Mouse (Mus musculus) midbrain, postnatal 0 days (tissue): ENCODE results near the gene Rbm34. TPM values are rescaled to one million over a fixed set of nuclear protein-coding genes. Genes with fewer than 3 reads are reported as not detected.
"Not testable (repeated sequence)": the region's sequence is repeated elsewhere in the genome, so short reads cannot be mapped to it uniquely, and the experiment has no call there.

ENCODE experiments used
- ATAC-seq: fragments of 200-750 bp; cut with Nextera tagmentation; 2 replicates; pipeline ENCODE4 v1.8.0; 2017; ENCODE audit warnings: moderate number of reproducible peaks, mild to moderate bottlenecking, moderate TSS enrichment, moderate library complexity; ENCODE audit not compliant: low FRiP score
- DNase-seq: peaks from one replicate; pipeline ENCODE4 v3.0.0-alpha.2; 2015; ENCODE audit warnings: low spot score
- H3K27ac ChIP-seq: fragments of 300-500 bp; sonication (generic); 2 replicates; pipeline ENCODE4 v1.5.1; 2014; ENCODE audit warnings: low read depth, mild to moderate bottlenecking, low read length, mixed read lengths
- H3K27me3 ChIP-seq: fragments of 300-500 bp; sonication (generic); 2 replicates; pipeline ENCODE4 v1.6.1; 2014; ENCODE audit warnings: low read length, control low read depth, mixed read lengths; ENCODE audit not compliant: insufficient read depth
- H3K36me3 ChIP-seq: fragments of 300-500 bp; sonication (generic); 2 replicates; pipeline ENCODE4 v1.6.1; 2014; ENCODE audit warnings: low read length, control low read depth, mixed read lengths; ENCODE audit not compliant: insufficient read depth
- H3K4me1 ChIP-seq: fragments of 300-500 bp; sonication (generic); 2 replicates; pipeline ENCODE4 v1.6.1; 2014; ENCODE audit warnings: mild to moderate bottlenecking, control low read depth, antibody characterized with exemption, low read length, mixed read lengths; ENCODE audit not compliant: insufficient read depth
- H3K4me2 ChIP-seq: fragments of 300-500 bp; sonication (generic); 2 replicates; pipeline ENCODE4 v1.6.1; 2014; ENCODE audit warnings: low read depth, mild to moderate bottlenecking, low read length, mixed read lengths; ENCODE audit not compliant: poor library complexity, severe bottlenecking
- H3K4me3 ChIP-seq: fragments of 300-500 bp; sonication (generic); 2 replicates; pipeline ENCODE4 v1.5.1; 2014; ENCODE audit warnings: low read depth, mild to moderate bottlenecking, low read length, moderate library complexity
- H3K9ac ChIP-seq: fragments of 300-500 bp; sonication (generic); replicated peaks from 2 replicates; pipeline ENCODE4 v1.6.1; 2014; ENCODE audit warnings: mild to moderate bottlenecking, low read length, moderate library complexity, mixed read lengths; ENCODE audit not compliant: poor library complexity, severe bottlenecking
- H3K9me3 ChIP-seq: fragments of 300-500 bp; sonication (generic); 2 replicates; pipeline ENCODE4 v1.6.1; 2016; ENCODE audit warnings: low read length, control low read depth
- CTCF ChIP-seq: IDR thresholded peaks from 2 replicates; pipeline ENCODE4 v1.5.1; 2016; ENCODE audit warnings: antibody characterized with exemption, mild to moderate bottlenecking
- WGBS: fragments of 180-500 bp; shearing (Covaris S2); extraction: QIAGEN DNeasy Blood & Tissue Kit; methylation state at CpG from one replicate; pipeline ENCODE4 v1.1.7; 2014; 5-methylcytosine and 5-hydroxymethylcytosine counted together
- polyA plus RNA-seq: library from polyadenylated mRNA; unstranded; fragments of >200 nt; fragmentation: Nextera tagmentation; extraction: Ambion mirVana; gene quantifications from 2 replicates; pipeline ENCODE4 v1.2.1, GENCODE M21; 2015
- total RNA-seq: library from RNA; depleted of rRNA; stranded (reverse); fragments of >200 nt; gene quantifications from 2 replicates; pipeline ENCODE4 v1.2.3, GENCODE M21; 2014

Gene Rbm34
- total and polyA plus RNA-seq, 2 experiments from 2014 or later = 16.2 to 32.7 TPM

DNA sequence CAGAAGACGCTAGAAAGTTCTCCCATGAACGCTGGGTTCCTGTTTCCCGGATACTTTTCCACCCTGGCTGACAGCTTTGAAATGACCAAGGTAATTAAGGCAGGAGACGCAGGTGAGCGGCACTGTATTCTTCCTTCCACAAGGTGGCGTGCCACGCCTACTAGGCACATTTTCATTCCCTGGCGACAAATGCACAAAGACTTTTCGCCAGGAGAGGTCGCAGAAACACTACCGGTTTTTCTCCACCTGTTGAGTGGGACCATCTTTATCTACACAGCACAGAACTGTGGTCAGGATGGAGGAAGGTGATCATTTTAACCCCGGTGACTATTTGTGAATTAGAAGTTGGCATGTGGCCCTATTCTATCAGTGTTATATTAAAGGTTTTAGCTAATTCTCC, 15.6 kb upstream of the Rbm34 start:
- H3K4me1 ChIP-seq = no peaks in the 10 kb centered on the region
- peak; percentile 100 for TF ChIP-seq CTCF
- H3K36me3 ChIP-seq = no peaks in the 10 kb centered on the region
- ATAC-seq (0 out of 2 replicates have a peak, but pooled peaks have one; percentile 31), DNase-seq (peak; percentile 91)
- H3K27ac ChIP-seq = no peak overlapping the region
- no peaks in the 10 kb centered on the region for H3K27me3 ChIP-seq
- H3K4me3 ChIP-seq = no peak overlapping the region
- no peak overlapping the region for H3K9ac ChIP-seq
- no peak overlapping the region for H3K4me2 ChIP-seq
- H3K9me3 ChIP-seq = no peaks in the 10 kb centered on the region
- 3% methylated on average over 12 of the region's 12 CpGs for WGBS

- ATAC-seq = no peak
- Histone ChIP-seq H3K27ac (no peak overlapping the region), H3K27me3 (peaks cover 9% of the 10 kb centered on the region), H3K4me3 (no peak overlapping the region), H3K9ac (no peak overlapping the region), H3K4me2 (no peak overlapping the region), H3K4me1 (no peaks in the 10 kb centered on the region), H3K9me3 (no peaks in the 10 kb centered on the region), H3K36me3 (no peaks in the 10 kb centered on the region)
- WGBS = 75% methylated on average over 5 of the region's 5 CpGs
- DNase-seq = no peak
- no peak for TF ChIP-seq CTCF
These were observed 9.2 kb upstream of the Rbm34 start for GRCm38 (mm10) chr8:126980046-126980445.

- Histone ChIP-seq H3K9me3 (no peaks in the 10 kb centered on the region), H3K36me3 (no peaks in the 10 kb centered on the region), H3K27me3 (peaks cover 9% of the 10 kb centered on the region), H3K4me2 (peak overlapping the region; percentile 19), H3K4me1 (no peaks in the 10 kb centered on the region), H3K9ac (no peak overlapping the region), H3K27ac (no peak overlapping the region), H3K4me3 (peak overlapping the region; percentile 18; the same call in 1 of the 2 replicates)
- no peak for TF ChIP-seq CTCF
- DNase-seq (no peak), ATAC-seq (no peak)
- WGBS = 27% methylated on average over 27 of the region's 27 CpGs
These were observed 8.4 kb upstream of the Rbm34 start for GRCm38 (mm10) chr8:126979091-126979920.

DNA sequence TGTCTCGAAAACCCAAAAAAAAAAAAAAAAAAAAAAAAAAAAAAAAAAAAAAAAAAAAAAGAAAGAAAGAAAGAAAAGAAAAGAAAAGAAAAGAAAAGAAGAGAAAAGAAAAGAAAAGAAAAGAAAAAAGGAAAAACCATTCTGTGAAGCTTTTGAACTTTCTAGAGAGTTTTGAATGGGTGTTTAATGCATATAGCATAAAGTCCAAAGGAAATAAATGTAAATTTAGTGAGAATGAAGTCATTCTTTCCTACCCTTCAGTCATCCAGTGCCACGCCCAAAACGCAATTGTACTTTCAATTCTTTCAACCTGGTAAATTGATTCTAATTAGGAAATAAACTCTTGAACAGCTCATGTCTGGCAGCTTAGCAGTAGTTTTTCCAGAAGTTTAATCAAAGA, 7.7 kb upstream of the Rbm34 start:
- H3K36me3 ChIP-seq, H3K4me2 ChIP-seq, H3K9ac ChIP-seq, H3K27ac ChIP-seq, H3K27me3 ChIP-seq, DNase-seq, H3K4me1 ChIP-seq, H3K9me3 ChIP-seq, ATAC-seq: not testable (repeated sequence)
- peak overlapping the region; percentile 18; the same call in 1 of the 2 replicates for H3K4me3 ChIP-seq
- WGBS = 54% methylated on average over 2 of the region's 3 CpGs

- Histone ChIP-seq H3K27me3 (peaks cover 9% of the 10 kb centered on the region), H3K27ac (no peak overlapping the region), H3K9me3 (no peaks in the 10 kb centered on the region), H3K4me1 (no peaks in the 10 kb centered on the region), H3K4me3 (no peak overlapping the region), H3K36me3 (no peaks in the 10 kb centered on the region), H3K4me2 (no peak overlapping the region), H3K9ac (no peak overlapping the region)
- DNase-seq (no peak), ATAC-seq (no peak)
- TF ChIP-seq CTCF = no peak
- WGBS = 80% methylated on average over 10 of the region's 10 CpGs
These were observed 7.2 kb upstream of the Rbm34 start for GRCm38 (mm10) chr8:126978028-126978427.

- ATAC-seq (no peak), DNase-seq (no peak)
- Histone ChIP-seq H3K9me3 (no peaks in the 10 kb centered on the region), H3K4me1 (no peaks in the 10 kb centered on the region), H3K9ac (no peak overlapping the region), H3K36me3 (no peaks in the 10 kb centered on the region), H3K4me3 (no peak overlapping the region), H3K4me2 (no peak overlapping the region), H3K27me3 (peaks cover 9% of the 10 kb centered on the region), H3K27ac (no peak overlapping the region)
- TF ChIP-seq CTCF = no peak
- WGBS = 60% methylated on average over 8 of the region's 8 CpGs
These were observed 5.9 kb upstream of the Rbm34 start for GRCm38 (mm10) chr8:126976608-126977348.
